Mouse (Mus musculus): ENCODE data around the gene Olfr19.
"Not testable (repeated sequence)": the region's sequence is repeated elsewhere in the genome, so short reads cannot be mapped to it uniquely, and the experiment has no call there.

Olfr19 gene

GRCm38 (mm10) chr16:16676305-16676704, at the start of gene Olfr19:
TSS of gene Olfr19 (minus strand) at chr16:16676405.
- DNase-seq, result no peak

DNA sequence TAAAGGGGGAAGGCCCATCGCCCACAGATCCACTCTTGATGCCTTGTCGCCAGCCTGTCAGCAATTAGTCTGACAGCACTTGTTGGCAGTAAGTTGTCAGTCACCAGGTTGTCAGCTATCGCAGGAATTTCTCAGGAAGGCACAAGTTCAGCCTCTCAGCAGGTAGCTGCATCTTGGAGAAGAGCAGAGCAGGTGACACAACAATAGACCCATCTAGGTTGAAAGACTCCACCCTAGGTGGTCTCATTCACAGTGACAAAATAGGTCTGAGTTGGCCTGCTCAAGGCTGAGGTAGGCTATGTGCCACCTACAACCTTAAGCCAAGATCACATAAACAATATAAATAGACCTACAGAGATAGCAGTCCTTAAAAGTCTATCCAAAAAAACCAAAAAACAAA, 8.8 kb upstream of the Olfr19 start:
- DNase-seq, result no peak

DNA sequence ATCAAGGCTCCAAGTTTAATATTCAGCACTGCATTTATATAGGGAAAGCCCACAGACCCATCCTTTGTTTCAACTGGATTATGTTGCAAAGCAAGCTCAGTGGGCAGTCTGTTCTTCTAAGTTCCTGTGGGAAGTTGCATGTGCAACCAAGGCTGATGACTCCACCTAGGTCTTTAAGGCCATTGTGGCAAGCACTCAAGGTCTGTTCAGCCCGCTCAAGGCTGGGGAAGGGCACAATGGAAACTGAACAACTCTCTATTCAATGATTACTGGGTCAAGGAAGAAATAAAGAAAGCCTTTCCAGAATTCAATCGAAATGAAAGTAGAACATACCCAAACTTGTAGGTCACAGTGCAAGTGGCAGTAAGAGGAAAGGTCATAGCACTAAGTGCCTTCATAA, 7.8 kb upstream of the Olfr19 start:
- no peak for DNase-seq

- DNase-seq, result peak in 1 of 2 experiments; percentile 4
Observed at GRCm38 (mm10) chr16:16664994-16665393, 11.2 kb downstream of the Olfr19 start.

DNA sequence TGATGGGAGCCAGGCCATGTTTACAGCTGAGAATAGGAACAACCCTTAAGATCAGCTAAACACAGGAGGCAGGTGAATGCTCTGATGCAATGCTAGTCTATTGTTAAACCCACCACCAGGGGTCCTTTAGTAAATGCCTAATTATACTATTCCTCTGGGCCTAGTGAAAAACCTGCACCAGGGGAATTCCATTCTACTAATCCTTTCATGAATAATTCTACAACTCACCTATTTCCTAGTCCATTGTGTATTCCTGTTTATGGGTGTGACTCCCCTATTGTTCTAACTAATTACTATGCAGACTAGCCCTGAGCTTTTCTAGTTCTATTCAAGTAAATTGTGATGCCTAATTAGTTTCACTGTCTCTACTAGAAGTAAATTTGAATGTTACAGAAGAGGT, 11.7 kb downstream of the Olfr19 start:
- not testable (repeated sequence) for DNase-seq

DNA sequence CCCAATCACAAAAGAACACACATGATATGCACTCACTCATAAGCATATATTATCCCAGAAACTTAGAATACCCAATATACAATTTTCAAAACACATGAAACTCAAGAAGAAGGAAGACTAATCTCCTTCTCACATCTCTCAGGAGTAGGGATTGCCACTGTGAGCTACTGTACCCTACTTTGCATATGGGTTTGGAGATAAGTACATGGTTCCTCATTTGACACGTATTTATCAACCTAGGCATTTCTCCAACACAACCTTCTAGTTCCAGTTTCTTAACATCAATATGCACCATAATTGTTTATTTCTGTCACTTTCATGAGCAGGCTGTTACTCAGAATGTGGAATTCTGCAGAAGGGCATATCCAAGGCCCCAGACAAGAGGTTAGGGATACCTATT, 31.1 kb downstream of the Olfr19 start:
- no peak for DNase-seq

GRCm38 (mm10) chr16:16633730-16634129, 42.5 kb downstream of the Olfr19 start:
- DNase-seq, result no peak
